Mouse (Mus musculus) intestine, embryonic 16.5 days (tissue): ENCODE measurements at regions not wholly inside any gene's neighbourhood (a gene's known extent, or its start where the extent isn't known, plus 50 kb on each side); places are given as distances from the start of the nearest gene placed in this dataset.

Experiments used
- ATAC-seq: fragments of 200-750 bp; cut with Nextera tagmentation; 2 replicates; pipeline ENCODE4 v1.8.0; 2017; ENCODE audit warnings: moderate TSS enrichment, moderate library complexity
- H3K27ac ChIP-seq: fragments of 300-500 bp; sonication (generic); 2 replicates; pipeline ENCODE4 v1.5.1; 2014; ENCODE audit warnings: mild to moderate bottlenecking, low read length
- H3K27me3 ChIP-seq: fragments of 300-500 bp; sonication (generic); replicated peaks from 2 replicates; pipeline ENCODE4 v1.6.1; 2014; ENCODE audit warnings: low read length, control low read depth, mixed read lengths; ENCODE audit not compliant: control insufficient read depth, insufficient read depth
- H3K36me3 ChIP-seq: fragments of 300-500 bp; sonication (generic); 2 replicates; pipeline ENCODE4 v1.6.1; 2014; ENCODE audit warnings: low read length, control low read depth; ENCODE audit not compliant: control insufficient read depth, insufficient read depth
- H3K4me1 ChIP-seq: fragments of 300-500 bp; sonication (generic); 2 replicates; pipeline ENCODE4 v1.6.1; 2014; ENCODE audit warnings: low read length, control low read depth, mixed read lengths; ENCODE audit not compliant: control insufficient read depth, insufficient read depth
- H3K4me2 ChIP-seq: fragments of 300-500 bp; sonication (generic); 2 replicates; pipeline ENCODE4 v1.6.1; 2014; ENCODE audit warnings: low read depth, low read length, control low read depth
- H3K4me3 ChIP-seq: fragments of 300-500 bp; sonication (generic); 2 replicates; pipeline ENCODE4 v1.5.1; 2014; ENCODE audit warnings: mild to moderate bottlenecking, low read length
- H3K9ac ChIP-seq: fragments of 300-500 bp; sonication (generic); 2 replicates; pipeline ENCODE4 v1.6.1; 2014; ENCODE audit warnings: low read depth, low read length
- H3K9me3 ChIP-seq: fragments of 300-500 bp; sonication (generic); 2 replicates; pipeline ENCODE4 v1.6.1; 2016; ENCODE audit warnings: low read length, control low read depth; ENCODE audit not compliant: control insufficient read depth
- WGBS: fragments of 180-500 bp; shearing (Covaris S2); extraction: QIAGEN DNeasy Blood & Tissue Kit; methylation state at CpG from one replicate; pipeline ENCODE4 v1.1.7; 2014; 5-methylcytosine and 5-hydroxymethylcytosine counted together

DNA sequence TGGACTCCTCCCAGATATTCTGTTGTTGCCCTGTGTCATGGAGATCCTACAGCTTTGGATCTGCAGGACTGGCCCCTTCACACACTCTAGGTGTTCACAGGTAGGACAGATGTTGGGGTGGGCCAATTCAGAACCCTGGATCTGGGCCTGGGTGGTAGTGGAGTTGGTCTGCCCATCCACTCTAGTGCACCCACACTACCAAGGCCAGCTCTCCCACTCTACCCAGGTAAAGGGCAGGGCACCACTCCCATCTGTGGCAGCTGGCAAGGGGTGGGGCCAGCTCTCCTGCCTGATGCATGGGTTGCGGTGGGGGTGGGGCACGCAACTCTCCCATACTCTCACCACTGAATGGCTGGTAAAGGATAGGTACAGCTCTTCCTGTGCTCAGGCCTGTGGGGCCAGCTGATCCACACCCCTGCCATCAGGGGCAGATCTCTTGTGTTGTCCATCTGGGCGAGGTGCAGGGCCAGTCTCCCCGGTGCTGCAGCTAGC, 76.5 kb downstream of the Gja1 start:
- Histone ChIP-seq H3K27me3 (no peaks in the 10 kb centered on the region), H3K36me3 (no peaks in the 10 kb centered on the region), H3K4me3 (no peak overlapping the region), H3K9ac (no peak overlapping the region), H3K4me2 (no peak overlapping the region), H3K4me1 (no peaks in the 10 kb centered on the region), H3K9me3 (no peaks in the 10 kb centered on the region), H3K27ac (no peak overlapping the region)
- WGBS = 89% methylated on average over 4 of the region's 4 CpGs
- ATAC-seq = no peak

- no peaks in the 10 kb centered on the region for H3K4me1 ChIP-seq
- H3K27me3 ChIP-seq = no peaks in the 10 kb centered on the region
- H3K4me2 ChIP-seq = no peak overlapping the region
- no peak for ATAC-seq
- H3K9ac ChIP-seq = no peak overlapping the region
- 0 out of 2 replicates have a peak, but pooled peaks cover 2% of the 10 kb centered on the region for H3K9me3 ChIP-seq
- WGBS = 80% methylated on average over 2 of the region's 2 CpGs
- no peaks in the 10 kb centered on the region for H3K36me3 ChIP-seq
- H3K4me3 ChIP-seq = no peak overlapping the region
- no peak overlapping the region for H3K27ac ChIP-seq
Measured at GRCm38 (mm10) chr10:56455867-56456468, 78.8 kb downstream of the Gja1 start.

- Histone ChIP-seq H3K27ac (no peak overlapping the region), H3K4me2 (peak overlapping the region; percentile 37; the same call in 1 of the 2 replicates), H3K4me3 (no peak overlapping the region), H3K4me1 (no peaks in the 10 kb centered on the region), H3K9ac (no peak overlapping the region), H3K9me3 (no peaks in the 10 kb centered on the region), H3K36me3 (no peaks in the 10 kb centered on the region), H3K27me3 (no peaks in the 10 kb centered on the region)
- ATAC-seq = no peak
- WGBS = 21% methylated on average over 6 of the region's 6 CpGs
Measured at GRCm38 (mm10) chr10:56468537-56468936, 91.4 kb downstream of the Gja1 start.

- Histone ChIP-seq H3K27me3 (no peaks in the 10 kb centered on the region), H3K9ac (no peak overlapping the region), H3K9me3 (no peaks in the 10 kb centered on the region), H3K36me3 (no peaks in the 10 kb centered on the region), H3K27ac (0 out of 2 replicates have a peak overlapping the region, but pooled peaks have one; percentile 2), H3K4me1 (no peaks in the 10 kb centered on the region), H3K4me2 (peak overlapping the region; percentile 37), H3K4me3 (peak overlapping the region; percentile 16)
- ATAC-seq = peak; percentile 38; the same call in 1 of the 2 replicates
- 36% methylated on average over 15 of the region's 15 CpGs for WGBS
Measured at GRCm38 (mm10) chr10:56468993-56469712, 92.0 kb downstream of the Gja1 start.

GRCm38 (mm10) chr10:56469895-56470294, 92.8 kb downstream of the Gja1 start:
- Histone ChIP-seq H3K36me3 (no peaks in the 10 kb centered on the region), H3K4me2 (no peak overlapping the region), H3K27ac (no peak overlapping the region), H3K4me3 (no peak overlapping the region), H3K4me1 (no peaks in the 10 kb centered on the region), H3K27me3 (no peaks in the 10 kb centered on the region), H3K9ac (no peak overlapping the region), H3K9me3 (no peaks in the 10 kb centered on the region)
- no peak for ATAC-seq
- WGBS = 64% methylated on average over 3 of the region's 3 CpGs

DNA sequence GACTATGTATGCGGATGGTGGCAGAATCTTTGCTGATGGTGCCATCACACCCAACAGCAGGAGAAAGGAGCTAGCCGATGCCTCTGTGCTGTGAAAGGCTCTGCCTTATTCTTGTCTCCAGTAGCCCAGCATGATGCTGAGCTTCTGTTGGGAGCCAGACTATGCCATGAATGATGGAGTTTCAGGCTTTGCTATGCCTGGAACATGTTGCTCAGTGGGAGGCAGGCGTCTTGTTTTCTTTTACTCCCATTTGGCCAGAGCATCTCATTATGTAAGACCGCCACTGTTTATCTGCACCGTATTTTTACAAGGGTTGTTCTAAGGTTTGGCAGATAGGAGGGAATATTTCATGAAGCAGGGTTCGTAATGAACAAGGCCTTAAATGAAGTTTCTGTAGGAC, 97.8 kb downstream of the Gja1 start:
- no peak overlapping the region for H3K4me3 ChIP-seq
- ATAC-seq = no peak
- no peaks in the 10 kb centered on the region for H3K4me1 ChIP-seq
- H3K9me3 ChIP-seq = no peaks in the 10 kb centered on the region
- 73% methylated on average over 6 of the region's 6 CpGs for WGBS
- no peak overlapping the region for H3K27ac ChIP-seq
- H3K27me3 ChIP-seq = no peaks in the 10 kb centered on the region
- no peak overlapping the region for H3K4me2 ChIP-seq
- no peak overlapping the region for H3K9ac ChIP-seq
- no peaks in the 10 kb centered on the region for H3K36me3 ChIP-seq

GRCm38 (mm10) chr10:56482156-56482716, 105.1 kb downstream of the Gja1 start:
- Histone ChIP-seq H3K9ac (no peak overlapping the region), H3K9me3 (no peaks in the 10 kb centered on the region), H3K4me2 (no peak overlapping the region), H3K27ac (no peak overlapping the region), H3K36me3 (no peaks in the 10 kb centered on the region), H3K4me1 (no peaks in the 10 kb centered on the region), H3K27me3 (no peaks in the 10 kb centered on the region), H3K4me3 (no peak overlapping the region)
- ATAC-seq = no peak
- 68% methylated on average over 9 of the region's 9 CpGs for WGBS

DNA sequence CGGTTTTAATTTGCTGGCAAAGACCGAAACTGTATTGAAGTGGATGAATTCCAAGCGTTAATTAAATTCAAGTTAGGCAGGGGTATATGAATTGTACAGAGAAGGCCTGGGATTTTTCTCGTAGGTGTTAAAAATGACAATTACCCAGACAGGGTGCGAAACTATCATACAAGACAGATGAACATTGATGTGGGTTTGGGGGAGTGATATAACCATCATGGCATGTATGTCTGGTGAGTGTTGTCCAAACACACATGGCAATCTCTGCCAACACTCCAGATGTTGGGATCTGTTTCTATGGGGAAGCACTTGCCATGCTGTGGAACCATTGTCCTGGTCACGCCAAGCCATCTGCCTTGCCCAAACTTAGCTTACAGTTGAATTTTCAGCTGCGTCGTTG, 107.8 kb downstream of the Gja1 start:
- H3K27ac ChIP-seq = no peak overlapping the region
- ATAC-seq = no peak

DNA sequence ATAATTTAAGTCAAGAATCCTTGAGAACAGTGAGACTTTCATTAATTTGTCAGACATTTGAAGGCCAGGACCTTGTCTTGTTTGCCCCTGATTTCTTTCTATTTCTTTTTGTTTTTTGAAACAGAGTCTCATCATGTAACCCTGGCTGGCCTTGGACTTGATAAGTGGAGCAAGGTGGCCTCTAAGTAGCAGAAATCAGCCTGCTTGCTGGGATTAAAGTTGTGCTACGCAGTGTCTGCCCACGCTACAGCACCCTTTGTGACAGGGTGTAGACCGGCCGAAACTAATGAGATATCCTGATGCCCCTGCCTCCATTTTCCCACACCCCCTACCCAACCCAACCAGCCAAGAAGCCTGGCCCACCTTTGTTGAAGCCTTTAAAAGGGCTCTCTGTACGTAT, 108.6 kb downstream of the Gja1 start:
- H3K9me3 ChIP-seq = no peaks in the 10 kb centered on the region
- H3K36me3 ChIP-seq = no peaks in the 10 kb centered on the region
- no peak overlapping the region for H3K27ac ChIP-seq
- H3K4me3 ChIP-seq = no peak overlapping the region
- no peak overlapping the region for H3K4me2 ChIP-seq
- ATAC-seq = no peak
- H3K9ac ChIP-seq = no peak overlapping the region
- no peaks in the 10 kb centered on the region for H3K4me1 ChIP-seq
- 92% methylated on average over 5 of the region's 5 CpGs for WGBS
- H3K27me3 ChIP-seq = no peaks in the 10 kb centered on the region

More for the DNA sequence above, 107.8 kb downstream of the Gja1 start:
- H3K4me3 ChIP-seq = no peak overlapping the region
- no peaks in the 10 kb centered on the region for H3K27me3 ChIP-seq
- no peaks in the 10 kb centered on the region for H3K36me3 ChIP-seq
- H3K9me3 ChIP-seq = no peaks in the 10 kb centered on the region
- H3K4me1 ChIP-seq = no peaks in the 10 kb centered on the region
- no peak overlapping the region for H3K4me2 ChIP-seq
- WGBS = 93% methylated on average over 8 of the region's 8 CpGs
- no peak overlapping the region for H3K9ac ChIP-seq
